Mouse (Mus musculus): Measurements from ENCODE around the gene Zfp790.

DNA sequence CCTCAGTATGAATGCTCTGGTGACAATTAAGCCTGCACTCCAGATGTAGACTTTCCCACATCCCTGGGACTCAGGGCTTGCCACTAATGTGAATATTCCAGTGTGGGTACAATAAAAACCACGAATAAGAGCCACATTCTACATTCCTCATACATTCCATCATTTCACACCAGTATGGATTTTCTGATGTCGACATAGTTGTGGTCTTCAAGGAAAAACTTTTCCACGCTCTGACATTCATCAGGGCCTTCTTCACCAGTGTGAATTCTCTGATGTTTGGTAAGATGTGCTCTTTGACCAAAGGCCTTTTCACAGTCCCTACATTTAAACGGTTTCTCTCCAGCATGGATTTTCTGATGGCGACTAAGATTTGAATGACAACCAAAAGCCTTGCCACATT lies 28.7 kb downstream of the Zfp790 start:
- no peak for TF ChIP-seq CTCF (IDR thresholded peaks at IDR 0.05)
- TF ChIP-seq EP300 (IDR thresholded peaks at IDR 0.05), result no peak
